Mouse (Mus musculus) stomach, embryonic 15.5 days (tissue): ENCODE results near the gene Cd84. TPM values are rescaled to one million over a fixed set of nuclear protein-coding genes. Genes with fewer than 3 reads are reported as not detected.
"Not testable (repeated sequence)": the region's sequence is repeated elsewhere in the genome, so short reads cannot be mapped to it uniquely, and the experiment has no call there.

Experiments used
- ATAC-seq: fragments of 200-750 bp; cut with Nextera tagmentation; 2 replicates; pipeline ENCODE4 v1.8.0; 2017; ENCODE audit warnings: low read depth, moderate number of reproducible peaks, moderate TSS enrichment; ENCODE audit not compliant: insufficient read depth, low FRiP score
- H3K27ac ChIP-seq: fragments of 300-500 bp; sonication (generic); 2 replicates; pipeline ENCODE4 v1.5.1; 2015; ENCODE audit warnings: mild to moderate bottlenecking, inconsistent platforms
- H3K27me3 ChIP-seq: fragments of 300-500 bp; sonication (generic); replicated peaks from 2 replicates; pipeline ENCODE4 v1.6.1; 2015; ENCODE audit warnings: inconsistent platforms
- H3K36me3 ChIP-seq: fragments of 300-500 bp; sonication (generic); 2 replicates; pipeline ENCODE4 v1.6.1; 2015; ENCODE audit warnings: inconsistent platforms
- H3K4me1 ChIP-seq: fragments of 300-500 bp; sonication (generic); 2 replicates; pipeline ENCODE4 v1.6.1; 2015; ENCODE audit warnings: inconsistent platforms
- H3K4me2 ChIP-seq: fragments of 300-500 bp; sonication (generic); 2 replicates; pipeline ENCODE4 v1.6.1; 2015; ENCODE audit warnings: mild to moderate bottlenecking, inconsistent platforms
- H3K4me3 ChIP-seq: fragments of 300-500 bp; sonication (generic); replicated peaks from 2 replicates; pipeline ENCODE4 v1.5.1; 2015; ENCODE audit warnings: inconsistent platforms
- H3K9ac ChIP-seq: fragments of 300-500 bp; sonication (generic); 2 replicates; pipeline ENCODE4 v1.6.1; 2015; ENCODE audit warnings: inconsistent platforms
- H3K9me3 ChIP-seq: fragments of 300-500 bp; sonication (generic); 2 replicates; pipeline ENCODE4 v1.6.1; 2016; ENCODE audit warnings: inconsistent platforms
- WGBS: fragments of 180-500 bp; shearing (Covaris S2); methylation state at CpG from one replicate; pipeline ENCODE4 v1.1.7; 2015; 5-methylcytosine and 5-hydroxymethylcytosine counted together
- polyA plus RNA-seq: library from polyadenylated mRNA; unstranded; fragments of >200 nt; fragmentation: Nextera tagmentation; extraction: Ambion mirVana; gene quantifications from 2 replicates; pipeline ENCODE4 v1.2.1, GENCODE M21; 2015

The Cd84 gene
- polyA plus RNA-seq, 1 experiment from 2014 or later = 3.2 TPM

DNA sequence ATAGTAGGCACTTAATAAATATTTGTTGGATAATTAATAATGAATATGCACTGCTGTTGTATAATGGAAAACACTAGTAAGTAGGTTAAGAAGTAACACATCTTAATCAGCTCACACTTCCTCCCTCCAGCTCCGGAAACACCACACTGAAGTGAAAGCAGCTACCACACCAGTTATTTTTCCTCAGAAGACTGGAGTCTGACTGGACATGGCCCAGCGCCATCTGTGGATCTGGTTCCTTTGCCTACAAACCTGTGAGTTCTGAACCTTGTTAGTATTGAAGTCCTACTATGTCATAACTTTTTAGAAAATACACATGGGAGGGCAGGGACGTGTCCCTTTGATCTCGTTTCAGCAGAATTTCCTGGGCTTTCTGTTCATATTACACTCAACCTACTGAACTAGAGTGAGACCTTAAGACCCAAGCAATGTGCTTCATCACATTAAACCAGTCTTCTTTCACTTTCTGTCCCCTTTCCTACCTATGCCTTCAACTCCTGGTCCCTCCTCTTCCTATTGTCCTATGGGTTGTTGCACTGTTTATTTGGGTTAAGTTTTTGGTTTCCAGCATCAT lies 1.0 kb downstream of the Cd84 start:
- H3K4me3 ChIP-seq = no peak overlapping the region
- no peak for ATAC-seq

DNA sequence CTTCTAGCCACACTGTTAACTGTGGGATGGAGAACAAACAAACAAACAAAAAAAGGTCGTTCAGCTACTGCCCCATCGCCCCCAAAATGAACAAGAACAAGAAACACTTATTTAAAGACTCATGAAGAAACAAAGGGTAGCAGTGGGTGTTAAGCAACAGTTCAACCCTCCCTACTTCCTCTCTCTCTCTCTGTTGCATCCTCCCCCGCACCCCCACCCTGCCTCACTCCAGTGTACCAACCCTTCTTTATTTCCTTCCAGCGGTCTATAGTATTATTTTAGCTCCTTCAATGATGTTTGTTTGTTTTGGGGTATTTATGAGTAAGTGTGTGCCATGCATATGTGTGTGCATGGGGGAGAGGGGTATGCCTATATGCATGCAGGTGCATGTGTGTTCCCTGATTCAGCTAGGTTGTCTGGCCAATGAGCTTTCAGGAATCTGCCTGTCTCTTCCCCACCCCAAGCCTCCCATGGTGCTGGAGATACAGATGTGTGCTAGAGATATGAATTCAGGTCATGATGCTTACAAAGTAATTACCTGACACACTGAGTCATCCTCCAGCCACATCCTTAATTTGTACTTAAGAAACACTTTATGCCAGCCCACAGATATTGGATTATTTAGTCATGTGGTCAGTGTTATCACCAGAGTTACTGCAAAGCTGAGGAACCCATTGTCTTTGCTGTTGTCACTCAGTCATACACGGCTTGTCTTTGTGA lies 5.7 kb downstream of the Cd84 start:
- H3K4me1 ChIP-seq = no peaks in the 10 kb centered on the region
- no peaks in the 10 kb centered on the region for H3K27me3 ChIP-seq
- no peaks in the 10 kb centered on the region for H3K36me3 ChIP-seq
- no peak overlapping the region for H3K4me2 ChIP-seq
- no peaks in the 10 kb centered on the region for H3K9me3 ChIP-seq
- H3K27ac ChIP-seq = no peak overlapping the region
- H3K9ac ChIP-seq = no peak overlapping the region
- WGBS = 76% methylated on average over 5 of the region's 5 CpGs
- no peak for ATAC-seq
- H3K4me3 ChIP-seq = no peak overlapping the region

More for the DNA sequence above, 1.0 kb downstream of the Cd84 start:
- Histone ChIP-seq H3K36me3 (no peaks in the 10 kb centered on the region), H3K27ac (no peak overlapping the region), H3K4me2 (no peak overlapping the region), H3K9me3 (no peaks in the 10 kb centered on the region), H3K9ac (no peak overlapping the region), H3K4me1 (no peaks in the 10 kb centered on the region), H3K27me3 (no peaks in the 10 kb centered on the region)
- 72% methylated on average over 4 of the region's 4 CpGs for WGBS

DNA sequence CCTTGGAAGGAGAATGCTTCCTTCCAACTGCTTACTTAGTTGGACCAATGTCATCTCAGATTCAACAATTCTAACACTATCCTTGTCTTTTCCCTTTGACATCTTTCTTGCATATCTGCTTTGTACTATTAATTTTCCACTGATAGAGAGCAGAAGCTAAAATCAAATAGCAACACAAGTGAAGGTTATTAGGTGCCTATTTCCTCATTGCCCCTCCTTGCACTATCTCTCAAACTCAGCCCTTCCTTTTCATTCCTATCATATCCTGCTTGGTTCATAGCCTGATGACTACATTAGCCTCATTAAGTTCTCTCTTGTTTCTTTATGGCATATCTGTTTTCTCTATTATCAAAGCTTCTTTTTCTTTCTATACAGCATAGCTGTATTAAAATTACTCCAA lies 8.7 kb downstream of the Cd84 start:
- Histone ChIP-seq H3K9ac (no peak overlapping the region), H3K4me3 (no peak overlapping the region), H3K27ac (no peak overlapping the region), H3K4me1 (no peaks in the 10 kb centered on the region), H3K9me3 (no peaks in the 10 kb centered on the region), H3K27me3 (no peaks in the 10 kb centered on the region), H3K4me2 (no peak overlapping the region), H3K36me3 (no peaks in the 10 kb centered on the region)
- no peak for ATAC-seq

DNA sequence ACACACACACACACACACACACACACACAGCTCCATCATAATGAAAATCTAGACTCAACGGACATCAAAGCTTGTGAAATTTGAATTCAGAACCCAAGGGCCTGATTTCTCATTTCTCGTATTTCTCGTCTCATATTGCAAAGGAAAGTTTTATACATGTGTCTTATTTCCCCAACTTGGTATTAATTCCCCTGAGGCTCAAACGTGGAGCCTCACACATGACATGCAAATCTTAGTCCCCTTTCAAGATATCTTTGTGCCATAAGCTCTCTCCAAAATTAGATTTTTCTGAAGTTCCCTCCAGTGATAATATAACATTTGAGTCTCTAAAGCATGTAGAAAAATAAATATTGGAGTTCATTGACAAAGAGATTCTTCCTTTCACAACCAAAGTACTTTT lies 9.3 kb downstream of the Cd84 start:
- ATAC-seq = no peak
- H3K36me3 ChIP-seq = no peaks in the 10 kb centered on the region
- H3K27ac ChIP-seq = no peak overlapping the region
- H3K4me2 ChIP-seq = no peak overlapping the region
- H3K4me1 ChIP-seq = no peaks in the 10 kb centered on the region
- no peak overlapping the region for H3K4me3 ChIP-seq
- WGBS = 81% methylated on average over 4 of the region's 4 CpGs
- no peak overlapping the region for H3K9ac ChIP-seq
- H3K27me3 ChIP-seq = no peaks in the 10 kb centered on the region
- H3K9me3 ChIP-seq = no peaks in the 10 kb centered on the region

DNA sequence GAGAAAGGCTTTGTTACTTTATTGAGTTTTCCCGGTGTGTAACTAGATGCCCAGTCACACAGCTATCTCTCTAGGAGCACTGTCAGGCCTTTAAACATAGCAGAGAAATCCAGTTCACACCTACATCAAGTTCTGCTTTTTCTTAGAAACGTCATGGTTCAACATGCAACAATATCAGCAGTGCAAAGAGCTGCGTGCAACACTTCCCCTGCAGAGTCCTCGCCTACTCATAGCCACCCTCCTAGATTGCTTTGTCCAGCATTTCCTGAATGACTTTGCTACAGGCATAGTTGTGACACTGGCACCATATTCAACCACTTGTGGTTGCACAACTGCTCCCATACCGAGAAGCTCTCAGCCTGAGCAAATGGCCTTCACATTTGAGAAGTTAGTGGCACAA lies 10.0 kb downstream of the Cd84 start:
- ATAC-seq = no peak
- H3K4me2 ChIP-seq = no peak overlapping the region
- no peaks in the 10 kb centered on the region for H3K9me3 ChIP-seq
- H3K9ac ChIP-seq = no peak overlapping the region
- no peak overlapping the region for H3K4me3 ChIP-seq
- no peaks in the 10 kb centered on the region for H3K27me3 ChIP-seq
- 83% methylated on average over 5 of the region's 5 CpGs for WGBS
- no peaks in the 10 kb centered on the region for H3K36me3 ChIP-seq
- no peak overlapping the region for H3K27ac ChIP-seq
- no peaks in the 10 kb centered on the region for H3K4me1 ChIP-seq

DNA sequence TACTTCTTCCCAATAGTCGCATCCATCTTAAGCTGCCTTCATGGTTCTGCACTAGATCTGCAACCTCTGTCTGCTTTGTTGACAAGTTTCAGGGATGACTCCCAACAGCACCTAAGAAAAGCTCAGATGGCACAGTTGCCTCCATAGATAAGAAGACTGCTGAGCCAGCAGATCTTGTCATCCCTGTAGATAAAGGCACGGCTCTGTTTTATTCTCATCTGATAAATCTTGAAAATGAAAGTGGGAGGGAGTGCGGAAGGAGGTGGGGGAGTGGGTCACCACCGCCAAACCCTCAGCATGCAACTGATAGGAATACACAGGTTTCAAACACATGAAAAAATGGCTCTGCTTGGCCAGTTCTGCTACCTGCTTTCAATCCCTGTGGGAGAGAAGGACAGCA lies 26.0 kb downstream of the Cd84 start:
- no peaks in the 10 kb centered on the region for H3K27me3 ChIP-seq
- no peaks in the 10 kb centered on the region for H3K36me3 ChIP-seq
- ATAC-seq = no peak
- 77% methylated on average over 4 of the region's 4 CpGs for WGBS
- H3K9me3 ChIP-seq = no peaks in the 10 kb centered on the region
- H3K9ac ChIP-seq = no peak overlapping the region
- no peaks in the 10 kb centered on the region for H3K4me1 ChIP-seq
- no peak overlapping the region for H3K4me2 ChIP-seq
- H3K4me3 ChIP-seq = no peak overlapping the region
- H3K27ac ChIP-seq = no peak overlapping the region

DNA sequence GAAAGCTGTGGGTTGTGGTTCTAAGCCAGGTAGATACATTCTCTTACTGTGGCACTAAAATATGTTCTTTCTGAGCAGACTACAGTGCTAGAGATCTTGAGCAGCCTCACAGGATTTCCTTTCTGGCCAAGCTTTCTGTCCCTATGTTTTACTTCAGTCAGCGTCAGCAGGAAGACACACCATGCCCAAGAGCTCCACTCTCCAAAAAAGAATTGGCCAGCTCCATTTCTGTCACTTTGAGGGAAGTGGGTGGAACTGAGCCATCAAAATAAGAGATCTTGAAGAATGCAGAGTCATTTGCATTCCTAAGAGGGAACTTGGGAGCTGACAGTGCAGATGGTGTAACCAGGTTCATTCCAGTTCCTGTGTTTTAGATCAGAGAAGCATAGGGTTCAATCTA lies 47.5 kb downstream of the Cd84 start:
- Histone ChIP-seq H3K27ac (no peak overlapping the region), H3K36me3 (no peaks in the 10 kb centered on the region), H3K4me1 (no peaks in the 10 kb centered on the region), H3K9me3 (no peaks in the 10 kb centered on the region), H3K4me3 (no peak overlapping the region), H3K4me2 (no peak overlapping the region), H3K27me3 (no peaks in the 10 kb centered on the region), H3K9ac (no peak overlapping the region)
- no peak for ATAC-seq
- 86% methylated on average over 1 of the region's 1 CpGs for WGBS

DNA sequence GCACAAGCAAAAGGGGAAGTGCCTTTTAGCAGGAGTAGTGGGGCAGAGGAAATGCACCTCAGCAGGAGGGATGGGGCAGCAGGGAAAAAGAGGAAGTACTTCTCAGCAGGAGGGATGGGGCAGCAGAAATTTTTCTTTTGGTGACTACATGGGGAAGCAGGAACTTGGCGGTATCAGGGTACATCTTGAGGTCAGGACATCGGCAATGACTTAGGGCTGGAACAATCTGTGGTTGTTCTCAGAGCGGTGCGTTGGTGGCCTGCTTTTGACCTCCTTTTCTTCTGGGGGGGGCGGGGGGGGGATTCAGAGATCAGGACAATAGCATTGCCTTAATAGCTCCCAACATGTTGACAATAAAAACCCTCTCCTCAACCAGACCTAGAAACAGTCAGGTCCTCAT lies 55.9 kb downstream of the Cd84 start, which contains the start of gene Gm10521:
Gm10521 (plus strand) TSS at position 301 of the 400 bp plus-strand sequence.
- not testable (repeated sequence) for H3K36me3 ChIP-seq, H3K4me3 ChIP-seq, ATAC-seq, H3K9ac ChIP-seq, H3K9me3 ChIP-seq, H3K4me1 ChIP-seq, H3K27ac ChIP-seq, H3K27me3 ChIP-seq, H3K4me2 ChIP-seq
- 84% methylated on average over 5 of the region's 5 CpGs for WGBS

DNA sequence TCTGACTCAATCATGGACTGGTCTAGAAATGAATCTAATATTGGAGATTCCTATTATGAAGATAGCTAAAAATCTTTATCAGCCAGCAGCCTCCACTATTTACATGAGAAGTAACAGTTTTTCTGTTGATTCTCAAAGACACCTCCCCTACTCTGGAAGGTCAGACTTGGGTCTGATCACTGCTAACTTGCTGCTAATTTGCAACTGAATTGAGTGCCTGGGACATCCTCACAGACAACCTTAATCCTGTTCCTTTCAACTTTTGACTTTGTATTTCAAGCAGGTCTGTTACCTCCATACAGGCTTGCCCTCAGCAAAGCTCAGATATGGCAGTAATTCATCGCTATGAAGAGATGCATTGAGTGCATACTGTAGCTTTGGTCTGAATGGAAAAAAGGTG lies 64.5 kb downstream of the Cd84 start:
- no peak for ATAC-seq
- H3K27ac ChIP-seq = no peak overlapping the region

DNA sequence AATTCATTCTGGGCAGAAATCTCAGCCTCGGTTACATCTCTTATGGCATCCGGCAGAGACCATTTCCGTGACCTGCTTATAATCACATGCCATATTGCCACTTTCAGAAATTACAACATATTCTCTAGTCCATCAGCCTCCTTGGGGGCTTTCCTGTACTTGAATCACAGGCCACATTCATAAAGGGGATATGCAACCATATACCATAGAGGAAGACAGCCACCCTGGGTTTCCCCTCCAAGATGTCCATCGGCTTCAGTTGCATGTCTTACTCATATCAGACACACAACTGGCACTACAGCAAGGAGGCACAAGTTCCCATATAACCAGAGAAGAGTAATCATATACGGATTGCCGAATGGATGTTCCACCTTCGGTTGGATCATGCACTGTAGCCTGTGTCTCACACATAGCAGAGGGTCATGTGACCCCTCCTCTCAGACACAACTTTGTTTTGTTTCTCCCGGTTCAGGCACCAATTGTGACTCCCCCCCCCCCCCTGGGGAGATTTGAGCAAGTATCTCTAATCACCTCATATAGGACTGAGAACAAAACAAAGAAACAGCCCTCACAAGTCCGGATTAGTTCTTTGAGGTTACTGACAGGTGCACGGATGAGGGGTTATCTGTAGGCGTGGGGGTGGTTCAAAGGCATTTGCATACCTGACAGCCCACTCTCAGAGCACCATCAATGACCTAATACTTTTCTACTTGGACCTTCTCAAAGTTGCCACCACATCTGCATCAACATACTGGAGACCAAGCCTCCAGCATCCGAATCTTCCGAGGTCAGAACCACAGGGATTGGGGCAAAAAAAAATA lies 76.4 kb downstream of the Cd84 start:
- 79% methylated on average over 13 of the region's 13 CpGs for WGBS
- H3K9me3 ChIP-seq = no peaks in the 10 kb centered on the region
- no peak overlapping the region for H3K27ac ChIP-seq
- ATAC-seq = no peak
- H3K27me3 ChIP-seq = no peaks in the 10 kb centered on the region
- no peak overlapping the region for H3K4me2 ChIP-seq
- H3K9ac ChIP-seq = no peak overlapping the region
- no peak overlapping the region for H3K4me3 ChIP-seq
- H3K4me1 ChIP-seq = no peaks in the 10 kb centered on the region
- H3K36me3 ChIP-seq = no peaks in the 10 kb centered on the region

More for the DNA sequence above, 64.5 kb downstream of the Cd84 start:
- Histone ChIP-seq H3K4me3 (no peak overlapping the region), H3K9ac (no peak overlapping the region), H3K4me2 (no peak overlapping the region), H3K27me3 (no peaks in the 10 kb centered on the region), H3K9me3 (no peaks in the 10 kb centered on the region), H3K36me3 (no peaks in the 10 kb centered on the region), H3K4me1 (no peaks in the 10 kb centered on the region)
- 91% methylated on average over 1 of the region's 1 CpGs for WGBS

DNA sequence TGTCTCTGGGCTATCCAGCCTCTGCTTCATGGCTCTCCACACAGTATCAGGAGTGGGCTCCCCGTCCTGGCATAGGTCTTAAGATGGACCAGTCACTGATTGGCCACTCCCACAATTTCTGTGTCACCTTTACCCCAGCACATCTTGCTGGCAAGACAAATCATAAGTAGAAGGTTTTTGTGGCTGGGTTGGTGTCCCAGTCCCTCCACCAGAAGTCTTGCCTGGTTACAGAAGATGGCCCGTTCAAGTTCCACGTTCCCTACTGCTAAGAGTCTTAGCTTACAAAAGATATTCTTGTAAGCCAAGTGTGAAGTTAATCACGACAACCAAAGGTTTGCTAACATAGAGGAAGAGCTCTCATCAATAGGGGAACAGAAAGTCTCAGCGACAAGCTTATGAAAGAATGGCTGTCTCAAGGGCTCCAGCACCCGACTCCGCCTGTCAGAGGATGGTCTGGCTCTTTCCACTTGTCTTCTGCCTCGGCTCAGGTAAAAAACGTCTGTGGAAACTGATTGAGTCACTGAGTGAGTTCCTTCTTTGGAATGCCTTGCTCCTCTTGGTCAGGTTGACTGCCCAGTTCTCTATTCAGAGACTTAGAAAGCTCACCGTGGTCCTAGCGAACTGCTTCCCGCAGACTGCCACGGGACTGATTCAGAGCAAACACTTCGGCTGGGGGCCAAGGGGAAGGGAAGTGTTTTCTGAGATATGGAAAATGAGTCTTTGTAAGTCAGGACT lies 78.0 kb downstream of the Cd84 start, which contains the start of gene Slamf6:
Slamf6 (plus strand) TSS at position 211 of the 735 bp plus-strand sequence.
- no peak within 1 kb of the TSS for H3K4me2 ChIP-seq
- no peaks in the 10 kb centered on the region for H3K4me1 ChIP-seq
- ATAC-seq = no peak
- H3K9me3 ChIP-seq = no peaks in the 10 kb centered on the region
- WGBS = 76% methylated on average over 14 of the region's 14 CpGs
- H3K4me3 ChIP-seq = no peak within 1 kb of the TSS
- H3K36me3 ChIP-seq = no peaks in the 10 kb centered on the region
- H3K9ac ChIP-seq = no peak within 1 kb of the TSS
- H3K27me3 ChIP-seq = no peaks in the 10 kb centered on the region
- no peak within 1 kb of the TSS for H3K27ac ChIP-seq
